Mouse (Mus musculus): ENCODE measurements at regions not wholly inside any gene's neighbourhood (a gene's known extent, or its start where the extent isn't known, plus 50 kb on each side); places are given as distances from the start of the nearest gene placed in this dataset.

DNA sequence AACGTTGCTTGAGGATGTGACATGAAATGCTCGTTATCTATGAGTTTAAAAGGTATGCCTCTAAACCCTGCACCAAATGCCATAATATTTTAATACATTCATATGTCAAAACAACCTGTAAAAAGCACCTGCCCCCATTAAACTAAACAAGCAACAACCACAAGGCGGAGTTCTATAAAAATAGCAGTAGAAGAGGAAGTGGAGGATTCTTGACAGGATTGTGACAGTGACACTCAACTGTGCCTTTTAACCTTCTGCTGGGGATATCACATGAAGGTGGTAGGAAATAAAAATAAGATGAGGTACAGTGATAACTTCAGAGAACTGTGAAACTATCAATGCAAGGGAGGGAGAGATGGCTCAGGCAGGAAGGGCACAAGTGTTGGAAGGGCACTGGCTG, 58.6 kb upstream of the Dbx2 start:
- WGBS = 80% methylated on average over 3 of the region's 3 CpGs

DNA sequence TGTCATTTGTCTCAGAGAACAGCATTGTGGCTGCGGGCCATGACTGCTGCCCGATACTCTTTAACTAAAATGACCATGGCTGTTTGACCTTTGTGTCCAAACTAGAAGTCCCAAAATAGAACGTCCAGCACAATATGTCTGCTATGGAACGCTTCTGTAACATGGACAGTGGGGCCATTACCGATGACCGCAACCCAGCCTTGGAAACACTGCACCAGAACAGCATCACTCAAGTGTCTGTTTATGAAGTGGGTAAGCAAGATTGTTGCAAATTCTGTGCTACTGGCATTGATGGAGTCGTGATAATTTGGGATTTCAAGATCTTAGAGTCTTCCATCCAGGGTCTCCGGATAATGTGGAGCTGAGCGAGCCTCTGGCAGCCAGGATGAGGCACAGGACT, 60.2 kb upstream of the Dbx2 start:
- no peaks in the 10 kb centered on the region for H3K27me3 ChIP-seq (replicated peaks; ENCODE audit: control insufficient read depth, insufficient read depth, low read length)
- no peaks in the 10 kb centered on the region for H3K4me1 ChIP-seq (ENCODE audit: control insufficient read depth, insufficient read depth, low read depth, low read length)
- no peaks in the 10 kb centered on the region for H3K9me3 ChIP-seq (ENCODE audit: control insufficient read depth, low read length)
- 88% methylated on average over 9 of the region's 9 CpGs for WGBS
- H3K36me3 ChIP-seq (ENCODE audit: control insufficient read depth, insufficient read depth, low read length) = no peaks in the 10 kb centered on the region
- H3K27ac ChIP-seq (ENCODE audit: low read depth, low read length) = no peak overlapping the region
- H3K4me3 ChIP-seq (ENCODE audit: low read length) = no peak overlapping the region
- ATAC-seq = no peak
- H3K4me2 ChIP-seq (ENCODE audit: low read length) = no peak overlapping the region
- H3K9ac ChIP-seq (ENCODE audit: low read depth, low read length) = no peak overlapping the region

More for the DNA sequence above, 58.6 kb upstream of the Dbx2 start:
- no peaks in the 10 kb centered on the region for H3K27me3 ChIP-seq (replicated peaks; ENCODE audit: control insufficient read depth, insufficient read depth, low read length)
- no peak overlapping the region for H3K27ac ChIP-seq (ENCODE audit: low read depth, low read length)
- no peak overlapping the region for H3K9ac ChIP-seq (ENCODE audit: low read depth, low read length)
- no peaks in the 10 kb centered on the region for H3K4me1 ChIP-seq (ENCODE audit: control insufficient read depth, insufficient read depth, low read depth, low read length)
- no peak overlapping the region for H3K4me2 ChIP-seq (ENCODE audit: low read length)
- H3K9me3 ChIP-seq (ENCODE audit: control insufficient read depth, low read length) = peaks cover 4% of the 10 kb centered on the region; the same call in 1 of the 2 replicates
- H3K4me3 ChIP-seq (ENCODE audit: low read length) = no peak overlapping the region
- no peak for ATAC-seq
- H3K36me3 ChIP-seq (ENCODE audit: control insufficient read depth, insufficient read depth, low read length) = no peaks in the 10 kb centered on the region

DNA sequence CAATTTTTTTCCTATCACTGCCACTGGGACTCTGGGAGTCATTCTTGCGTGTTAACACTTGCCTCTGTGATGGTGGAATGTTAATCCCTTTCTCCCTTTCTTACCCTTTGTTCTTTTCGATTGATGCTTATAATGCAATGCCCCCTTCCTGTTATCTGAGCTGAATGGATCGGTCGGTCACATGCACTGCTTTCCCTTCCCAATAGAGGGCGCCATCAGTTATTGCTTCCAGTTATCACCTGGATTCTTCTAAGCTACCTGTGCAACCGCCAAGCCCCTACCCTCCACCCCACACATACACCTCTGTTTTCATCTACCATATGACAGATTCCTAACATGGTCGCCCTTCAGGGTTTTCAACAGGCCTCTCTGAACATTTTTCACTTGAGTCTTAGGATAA, 66.9 kb upstream of the Ano6 start:
- H3K9ac ChIP-seq (ENCODE audit: low read depth, low read length) = no peak overlapping the region
- ATAC-seq = no peak
- H3K4me1 ChIP-seq (ENCODE audit: control insufficient read depth, insufficient read depth, low read depth, low read length) = no peaks in the 10 kb centered on the region
- no peaks in the 10 kb centered on the region for H3K36me3 ChIP-seq (ENCODE audit: control insufficient read depth, insufficient read depth, low read length)
- no peak overlapping the region for H3K27ac ChIP-seq (ENCODE audit: low read depth, low read length)
- H3K4me2 ChIP-seq (ENCODE audit: low read length) = no peak overlapping the region
- 37% methylated on average over 7 of the region's 7 CpGs for WGBS
- H3K4me3 ChIP-seq (ENCODE audit: low read length) = no peak overlapping the region
- H3K9me3 ChIP-seq (ENCODE audit: control insufficient read depth, low read length) = no peaks in the 10 kb centered on the region; the same call in 1 of the 2 replicates
- no peaks in the 10 kb centered on the region for H3K27me3 ChIP-seq (replicated peaks; ENCODE audit: control insufficient read depth, insufficient read depth, low read length)

DNA sequence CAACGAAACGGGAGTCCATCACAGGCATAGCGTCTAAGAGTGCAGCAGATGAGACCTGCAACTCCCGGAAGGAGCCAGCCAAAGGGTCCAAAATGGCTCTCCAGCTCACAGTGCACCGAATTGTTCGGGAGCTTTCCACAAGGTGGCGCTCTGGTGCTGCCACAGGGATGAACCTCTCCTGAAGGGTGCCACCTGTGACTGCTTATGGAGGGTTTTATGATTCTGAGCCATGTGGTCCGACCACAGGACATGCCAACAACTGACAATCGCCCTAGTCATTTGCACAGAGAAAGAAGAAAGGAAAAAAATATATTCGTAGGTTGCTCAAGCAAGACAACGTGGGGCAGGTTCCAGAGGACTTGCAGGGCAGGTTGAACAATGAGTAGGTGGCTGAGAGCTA, 64.8 kb upstream of the Ano6 start:
- ATAC-seq = peak; percentile 65
- no peak overlapping the region for H3K9ac ChIP-seq (ENCODE audit: low read depth, low read length)
- H3K27me3 ChIP-seq (replicated peaks; ENCODE audit: control insufficient read depth, insufficient read depth, low read length) = no peaks in the 10 kb centered on the region
- H3K4me3 ChIP-seq (ENCODE audit: low read length) = no peak overlapping the region
- H3K36me3 ChIP-seq (ENCODE audit: control insufficient read depth, insufficient read depth, low read length) = no peaks in the 10 kb centered on the region
- WGBS = 42% methylated on average over 11 of the region's 11 CpGs
- no peak overlapping the region for H3K4me2 ChIP-seq (ENCODE audit: low read length)
- H3K9me3 ChIP-seq (ENCODE audit: control insufficient read depth, low read length) = no peaks in the 10 kb centered on the region; the same call in 1 of the 2 replicates
- no peaks in the 10 kb centered on the region for H3K4me1 ChIP-seq (ENCODE audit: control insufficient read depth, insufficient read depth, low read depth, low read length)
- H3K27ac ChIP-seq (ENCODE audit: low read depth, low read length) = no peak overlapping the region

DNA sequence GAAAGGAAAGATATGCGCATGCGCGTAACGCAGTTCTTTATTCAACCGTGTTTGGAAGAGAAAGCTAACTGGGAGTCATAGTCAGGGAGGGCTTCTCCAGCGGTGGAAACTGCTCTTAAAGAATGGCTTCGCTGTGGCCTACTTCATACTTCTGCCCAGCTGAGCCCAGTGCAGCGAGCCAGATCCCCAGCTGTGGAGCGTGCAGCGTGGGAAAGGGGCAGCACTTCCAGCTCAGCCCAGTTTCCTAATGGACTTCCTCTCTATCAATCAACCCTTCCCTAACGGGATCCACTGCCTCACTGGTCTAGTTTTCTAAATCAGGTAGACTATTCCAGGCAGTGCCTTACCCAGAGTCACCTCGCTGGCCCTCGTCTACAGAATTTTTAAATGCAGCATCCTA, 64.1 kb upstream of the Ano6 start:
- no peak overlapping the region for H3K4me3 ChIP-seq (ENCODE audit: low read length)
- ATAC-seq = no peak
- H3K4me1 ChIP-seq (ENCODE audit: control insufficient read depth, insufficient read depth, low read depth, low read length) = no peaks in the 10 kb centered on the region
- 73% methylated on average over 13 of the region's 13 CpGs for WGBS
- no peak overlapping the region for H3K27ac ChIP-seq (ENCODE audit: low read depth, low read length)
- no peaks in the 10 kb centered on the region for H3K36me3 ChIP-seq (ENCODE audit: control insufficient read depth, insufficient read depth, low read length)
- H3K27me3 ChIP-seq (replicated peaks; ENCODE audit: control insufficient read depth, insufficient read depth, low read length) = no peaks in the 10 kb centered on the region
- H3K9ac ChIP-seq (ENCODE audit: low read depth, low read length) = no peak overlapping the region
- H3K9me3 ChIP-seq (ENCODE audit: control insufficient read depth, low read length) = no peaks in the 10 kb centered on the region; the same call in 1 of the 2 replicates
- no peak overlapping the region for H3K4me2 ChIP-seq (ENCODE audit: low read length)

DNA sequence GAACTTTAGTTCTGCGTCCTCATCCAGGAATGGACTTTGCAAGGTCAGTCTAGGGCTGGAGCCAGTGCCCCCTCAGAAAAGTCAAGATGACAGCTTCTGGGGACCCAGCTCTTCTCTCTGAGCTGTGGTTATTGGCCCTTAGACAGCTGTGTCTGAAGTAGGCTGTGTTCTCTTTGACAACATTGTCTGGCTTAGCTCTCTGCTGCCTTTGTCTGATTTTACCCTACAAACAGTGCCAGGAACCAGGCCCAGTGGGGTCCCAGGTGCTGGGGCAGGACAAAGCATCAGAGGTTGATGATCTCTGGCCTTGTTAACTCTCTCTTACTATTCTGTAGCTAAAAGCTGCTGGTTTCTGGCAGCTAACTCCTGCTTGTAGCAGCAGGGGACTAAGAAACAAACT, 54.9 kb upstream of the Ano6 start:
- Histone ChIP-seq H3K4me1 (ENCODE audit: control insufficient read depth, insufficient read depth, low read depth, low read length) (no peaks in the 10 kb centered on the region), H3K36me3 (ENCODE audit: control insufficient read depth, insufficient read depth, low read length) (no peaks in the 10 kb centered on the region), H3K9ac (ENCODE audit: low read depth, low read length) (no peak overlapping the region), H3K27me3 (replicated peaks; ENCODE audit: control insufficient read depth, insufficient read depth, low read length) (no peaks in the 10 kb centered on the region), H3K27ac (ENCODE audit: low read depth, low read length) (no peak overlapping the region), H3K4me2 (ENCODE audit: low read length) (no peak overlapping the region), H3K4me3 (ENCODE audit: low read length) (no peak overlapping the region), H3K9me3 (ENCODE audit: control insufficient read depth, low read length) (no peaks in the 10 kb centered on the region)
- WGBS = 73% methylated on average over 1 of the region's 1 CpGs
- no peak for ATAC-seq

Data from hindbrain, embryonic 16.5 days (tissue).